Mouse (Mus musculus): Measurements from ENCODE around the gene B3gnt3. TPM values are rescaled to one million over a fixed set of nuclear protein-coding genes. Genes with fewer than 3 reads are reported as not detected.

B3gnt3 gene
- polyA plus RNA-seq, 1 experiment = 0.44 TPM

DNA sequence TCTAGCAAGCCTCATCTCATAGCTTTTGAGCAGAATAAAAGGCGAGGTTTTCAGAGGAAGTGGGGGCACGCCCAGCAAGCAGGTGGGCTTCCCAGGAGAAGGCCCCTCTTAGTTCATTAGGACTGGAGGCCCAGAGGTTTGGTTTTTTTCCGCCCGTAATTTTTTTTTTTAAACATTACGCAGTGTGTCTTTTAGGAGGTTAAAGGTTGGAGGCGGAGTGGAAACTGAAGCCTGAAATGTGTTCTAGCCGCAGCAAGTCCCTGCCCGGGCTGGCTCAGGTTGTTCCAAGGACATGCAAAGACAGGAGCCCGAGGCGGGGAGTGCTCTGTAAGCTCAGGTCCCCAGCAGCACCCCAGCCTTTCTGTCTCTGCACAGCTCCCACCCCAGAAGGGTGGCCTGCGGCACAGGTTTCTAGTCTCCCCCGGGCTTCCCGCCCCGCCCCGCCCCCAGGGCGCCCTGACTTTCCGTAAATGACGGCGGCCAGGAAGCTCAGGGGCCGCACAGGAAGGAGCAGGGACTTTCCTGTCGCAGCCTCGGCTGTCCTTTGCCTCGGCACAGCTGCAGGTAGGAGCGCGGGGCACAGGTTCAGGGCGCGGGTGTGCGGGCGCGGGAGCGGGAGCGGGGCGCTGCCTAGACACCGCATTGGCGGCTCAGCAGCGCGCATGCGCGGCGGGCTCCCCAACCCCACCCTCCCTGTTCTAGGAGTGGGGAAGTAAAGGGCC lies 25.4 kb downstream of the B3gnt3 start, which contains the start of gene Jak3:
Gene Jak3 (plus strand): TSS at position 277 of the 722 bp plus-strand sequence.
- 3% methylated on average over 40 of the region's 40 CpGs for WGBS
- peak; percentile 76 to 79 for DNase-seq
- Histone ChIP-seq H3K27ac (ENCODE audit: insufficient read depth, low read length) (peak within 1 kb of the TSS; percentile 90), H3K4me3 (replicated peaks; ENCODE audit: insufficient read depth, low read depth, low read length) (peak within 1 kb of the TSS; percentile 98), H3K4me1 (ENCODE audit: control insufficient read depth, insufficient read depth, low read length) (peaks cover 13% of the 10 kb centered on the region), H3K27me3 (ENCODE audit: control insufficient read depth, insufficient read depth, low read length) (no peaks in the 10 kb centered on the region)
- TF ChIP-seq CTCF (IDR thresholded peaks at IDR 0.05; ENCODE audit: borderline replicate concordance, insufficient read depth, low read depth, low read length) (no peak), POLR2A (IDR thresholded peaks at IDR 0.05; ENCODE audit: borderline replicate concordance, insufficient read depth, low read length) (peak; percentile 90)

GRCm38 (mm10) chr8:71675456-71676019 lies 26.1 kb downstream of the B3gnt3 start:
- Histone ChIP-seq H3K27ac (ENCODE audit: insufficient read depth, low read length) (peak overlapping the region; percentile 90), H3K4me1 (ENCODE audit: control insufficient read depth, insufficient read depth, low read length) (peaks cover 13% of the 10 kb centered on the region), H3K4me3 (replicated peaks; ENCODE audit: insufficient read depth, low read depth, low read length) (peak overlapping the region; percentile 98), H3K27me3 (ENCODE audit: control insufficient read depth, insufficient read depth, low read length) (no peaks in the 10 kb centered on the region)
- peak in 1 of 2 experiments; percentile 37 for DNase-seq
- whole genome bisulfite sequencing = 19% methylated on average over 9 of the region's 9 CpGs
- no peak for TF ChIP-seq CTCF (IDR thresholded peaks at IDR 0.05; ENCODE audit: borderline replicate concordance, insufficient read depth, low read depth, low read length)
- no peak for TF ChIP-seq POLR2A (IDR thresholded peaks at IDR 0.05; ENCODE audit: borderline replicate concordance, insufficient read depth, low read length)

- WGBS = 74% methylated on average over 2 of the region's 2 CpGs
- peaks cover 17% of the 10 kb centered on the region for H3K4me1 ChIP-seq (ENCODE audit: control insufficient read depth, insufficient read depth, low read length)
- no peaks in the 10 kb centered on the region for H3K27me3 ChIP-seq (ENCODE audit: control insufficient read depth, insufficient read depth, low read length)
- no peak for DNase-seq
- H3K27ac ChIP-seq (ENCODE audit: insufficient read depth, low read length) = no peak overlapping the region
- TF ChIP-seq CTCF (IDR thresholded peaks at IDR 0.05; ENCODE audit: borderline replicate concordance, insufficient read depth, low read depth, low read length) (no peak), POLR2A (IDR thresholded peaks at IDR 0.05; ENCODE audit: borderline replicate concordance, insufficient read depth, low read length) (no peak)
- no peak overlapping the region for H3K4me3 ChIP-seq (replicated peaks; ENCODE audit: insufficient read depth, low read depth, low read length)
Measured at GRCm38 (mm10) chr8:71674071-71674470, 27.5 kb downstream of the B3gnt3 start.

DNA sequence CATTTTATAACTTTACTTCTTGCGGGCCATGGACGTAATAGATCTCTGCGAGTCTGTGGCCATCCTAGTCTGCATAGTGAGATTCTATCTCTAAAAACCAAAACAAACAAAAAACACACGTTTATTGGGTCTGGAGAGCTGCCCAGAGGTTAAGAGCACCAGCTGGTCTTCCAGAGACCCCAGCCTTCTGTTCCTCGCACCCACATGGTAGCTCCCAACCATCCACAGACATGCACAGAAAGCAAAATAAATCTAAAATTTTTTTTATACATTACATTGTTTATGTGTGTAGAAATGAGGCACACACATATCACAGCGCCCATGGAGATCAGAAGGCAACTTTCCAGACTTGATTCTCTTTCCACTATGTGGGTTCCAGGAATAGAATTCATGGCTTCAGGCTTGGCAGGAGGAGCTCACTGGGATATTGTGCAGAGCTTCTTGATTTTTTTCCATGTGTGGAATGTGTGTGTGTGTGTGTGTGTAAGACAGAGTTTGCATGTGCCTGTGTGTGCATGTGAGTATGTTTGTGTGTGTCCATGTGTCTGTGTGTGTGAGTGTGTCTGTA lies 29.3 kb downstream of the B3gnt3 start:
- no peaks in the 10 kb centered on the region for H3K27me3 ChIP-seq (ENCODE audit: control insufficient read depth, insufficient read depth, low read length)
- WGBS = 35% methylated on average over 6 of the region's 6 CpGs
- peaks cover 30% of the 10 kb centered on the region for H3K4me1 ChIP-seq (ENCODE audit: control insufficient read depth, insufficient read depth, low read length)
- peak overlapping the region; percentile 79 for H3K27ac ChIP-seq (ENCODE audit: insufficient read depth, low read length)
- no peak for TF ChIP-seq CTCF (IDR thresholded peaks at IDR 0.05; ENCODE audit: borderline replicate concordance, insufficient read depth, low read depth, low read length)
- TF ChIP-seq POLR2A (IDR thresholded peaks at IDR 0.05; ENCODE audit: borderline replicate concordance, insufficient read depth, low read length) = no peak
- H3K4me3 ChIP-seq (replicated peaks; ENCODE audit: insufficient read depth, low read depth, low read length) = peak overlapping the region; percentile 94
- DNase-seq = no peak

DNA sequence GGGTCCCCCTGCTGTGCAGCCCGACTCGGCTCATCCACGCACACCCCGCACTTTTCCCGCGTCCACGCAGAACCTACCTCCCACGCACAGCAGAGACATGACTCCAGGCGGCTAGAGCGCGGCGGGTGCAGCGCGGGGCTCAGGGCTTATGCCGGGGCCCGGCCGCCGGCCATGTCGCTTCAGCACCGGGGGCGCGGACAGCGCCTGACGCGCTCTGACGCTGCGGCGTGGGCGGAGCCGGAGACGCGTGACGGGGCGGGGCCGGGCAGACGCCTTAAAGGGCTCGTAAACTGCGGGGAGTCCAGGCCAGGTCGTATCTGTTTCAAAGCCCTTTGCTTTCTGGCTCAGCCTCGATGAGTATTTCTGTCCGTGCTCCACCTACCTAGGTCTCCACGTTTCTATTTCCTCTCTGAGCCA lies 30.0 kb downstream of the B3gnt3 start, which contains the start of gene Unc13a:
Gene Unc13a (minus strand): TSS at position 209 of the 417 bp plus-strand sequence.
- DNase-seq = peak; percentile 95
- peak within 1 kb of the TSS; percentile 79 for H3K27ac ChIP-seq (ENCODE audit: insufficient read depth, low read length)
- no peaks in the 10 kb centered on the region for H3K27me3 ChIP-seq (ENCODE audit: control insufficient read depth, insufficient read depth, low read length)
- WGBS = under 1% methylated on average over 42 of the region's 42 CpGs
- H3K4me3 ChIP-seq (replicated peaks; ENCODE audit: insufficient read depth, low read depth, low read length) = peak within 1 kb of the TSS; percentile 94
- peaks cover 37% of the 10 kb centered on the region for H3K4me1 ChIP-seq (ENCODE audit: control insufficient read depth, insufficient read depth, low read length)
- TF ChIP-seq POLR2A (IDR thresholded peaks at IDR 0.05; ENCODE audit: borderline replicate concordance, insufficient read depth, low read length) = peak; percentile 83
- TF ChIP-seq CTCF (IDR thresholded peaks at IDR 0.05; ENCODE audit: borderline replicate concordance, insufficient read depth, low read depth, low read length) = no peak

DNA sequence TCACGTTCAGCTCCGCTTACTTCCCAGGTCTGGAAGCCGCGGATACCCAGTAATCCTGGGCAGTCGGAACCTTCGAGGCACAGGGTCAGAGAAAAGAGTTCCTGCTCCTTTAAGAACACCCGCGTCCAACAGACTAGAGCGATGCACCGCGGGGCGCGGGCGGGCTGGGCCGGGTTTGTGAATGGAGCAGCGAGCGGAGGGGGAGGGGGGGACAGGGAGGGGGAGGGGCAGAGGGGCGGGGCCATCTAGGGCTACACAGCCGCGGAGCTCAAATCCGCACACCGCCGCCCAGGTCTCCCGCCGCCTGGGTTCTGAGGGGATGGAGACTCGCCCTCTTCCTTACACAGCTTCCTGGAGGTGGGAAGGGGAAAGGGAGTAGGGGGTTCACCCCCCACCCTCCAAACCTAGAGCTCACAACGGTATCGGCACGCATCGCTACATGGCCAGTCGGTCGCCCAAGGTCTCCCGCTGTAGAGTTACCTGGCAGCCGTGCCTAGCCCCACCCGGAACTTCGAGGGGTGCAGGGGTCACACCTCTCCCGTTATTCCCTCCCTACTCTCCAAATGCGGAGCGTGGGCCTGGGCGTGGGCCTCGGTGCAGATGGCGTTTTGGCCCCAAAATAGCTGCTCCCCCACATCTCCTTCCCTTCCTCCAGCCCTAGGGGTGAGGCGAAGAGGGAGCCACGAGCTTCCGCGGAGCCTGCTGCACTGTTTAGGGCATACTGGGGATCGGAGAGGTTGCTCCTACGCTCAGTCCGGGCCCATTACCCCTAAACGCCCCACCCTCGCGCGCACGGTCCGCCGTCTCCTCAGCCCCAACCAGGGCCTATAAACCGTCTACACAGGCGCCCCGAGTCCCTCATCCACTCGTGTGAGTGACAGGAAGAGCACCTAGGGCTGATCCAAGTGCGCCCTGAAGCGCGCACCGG lies 30.7 kb downstream of the B3gnt3 start:
- H3K27me3 ChIP-seq (ENCODE audit: control insufficient read depth, insufficient read depth, low read length) = no peaks in the 10 kb centered on the region
- peaks cover 42% of the 10 kb centered on the region for H3K4me1 ChIP-seq (ENCODE audit: control insufficient read depth, insufficient read depth, low read length)
- H3K27ac ChIP-seq (ENCODE audit: insufficient read depth, low read length) = peak overlapping the region; percentile 77
- WGBS = under 1% methylated on average over 63 of the region's 64 CpGs
- peak; percentile 85 to 90 for DNase-seq
- TF ChIP-seq POLR2A (IDR thresholded peaks at IDR 0.05; ENCODE audit: borderline replicate concordance, insufficient read depth, low read length) (0 out of 2 replicates have a peak, but pooled peaks have one; percentile 11), CTCF (IDR thresholded peaks at IDR 0.05; ENCODE audit: borderline replicate concordance, insufficient read depth, low read depth, low read length) (no peak)
- peak overlapping the region; percentile 94 for H3K4me3 ChIP-seq (replicated peaks; ENCODE audit: insufficient read depth, low read depth, low read length)

DNA sequence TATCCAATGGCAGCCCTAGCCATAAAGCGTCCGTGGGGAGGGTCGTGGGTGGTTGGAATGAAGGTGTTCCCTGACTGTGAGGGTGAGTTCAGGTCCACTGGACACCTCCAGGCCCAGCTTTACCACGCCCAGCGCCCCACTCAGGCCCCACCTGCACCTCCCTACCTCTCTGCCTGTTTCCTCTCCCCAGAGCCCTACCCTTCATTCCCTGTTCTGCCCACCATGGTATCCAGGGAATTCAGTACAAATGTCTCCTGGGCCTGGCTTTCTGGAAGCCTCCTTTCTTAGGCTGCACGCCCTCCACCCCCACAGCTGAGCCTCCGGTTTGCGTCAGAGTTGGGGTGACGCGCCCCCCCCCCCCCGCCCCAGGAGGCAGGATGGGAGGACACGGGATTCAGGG lies 31.4 kb downstream of the B3gnt3 start:
- H3K4me3 ChIP-seq (replicated peaks; ENCODE audit: insufficient read depth, low read depth, low read length) = peak overlapping the region; percentile 94
- H3K27me3 ChIP-seq (ENCODE audit: control insufficient read depth, insufficient read depth, low read length) = no peaks in the 10 kb centered on the region
- 6% methylated on average over 12 of the region's 12 CpGs for WGBS
- peak overlapping the region; percentile 54; the same call in 1 of the 2 replicates for H3K27ac ChIP-seq (ENCODE audit: insufficient read depth, low read length)
- no peak for DNase-seq
- TF ChIP-seq POLR2A (IDR thresholded peaks at IDR 0.05; ENCODE audit: borderline replicate concordance, insufficient read depth, low read length) = no peak
- TF ChIP-seq CTCF (IDR thresholded peaks at IDR 0.05; ENCODE audit: borderline replicate concordance, insufficient read depth, low read depth, low read length) = no peak
- peaks cover 39% of the 10 kb centered on the region for H3K4me1 ChIP-seq (ENCODE audit: control insufficient read depth, insufficient read depth, low read length)

Data from cerebellum, adult 2 months (tissue).